Mouse (Mus musculus) spleen, postnatal 14 days (tissue): ENCODE results near the gene Gopc.
"Not testable (repeated sequence)": the region's sequence is repeated elsewhere in the genome, so short reads cannot be mapped to it uniquely, and the experiment has no call there.

Experiments
- DNase-seq, 2 experiments: peaks; one replicate each; pipeline ENCODE4 v3.0.0; 2021 to 2022; ENCODE audit warnings: low spot score in 2 of 2

The Gopc gene

GRCm38 (mm10) chr10:52387192-52387591 is 5.3 kb upstream of the Gopc start:
- no peak for DNase-seq

- DNase-seq = no peak
Observed at GRCm38 (mm10) chr10:52384823-52385610, 3.1 kb upstream of the Gopc start.

GRCm38 (mm10) chr10:52383522-52383921 is 1.6 kb upstream of the Gopc start:
- no peak for DNase-seq

- no peak for DNase-seq
Observed at GRCm38 (mm10) chr10:52383022-52383421, 1.1 kb upstream of the Gopc start.

- DNase-seq = no peak
Observed at GRCm38 (mm10) chr10:52381321-52381801, 563 bp downstream of the Gopc start.

GRCm38 (mm10) chr10:52377813-52378212 is 4.1 kb downstream of the Gopc start:
- no peak for DNase-seq

GRCm38 (mm10) chr10:52376422-52376821 is 5.5 kb downstream of the Gopc start:
- DNase-seq = no peak

GRCm38 (mm10) chr10:52374651-52375050 is 7.3 kb downstream of the Gopc start:
- DNase-seq = no peak

GRCm38 (mm10) chr10:52373834-52374233 is 8.1 kb downstream of the Gopc start:
- DNase-seq = peak in 1 of 2 experiments; percentile 54

- DNase-seq = no peak
Observed at GRCm38 (mm10) chr10:52368376-52368775, 13.5 kb downstream of the Gopc start.

- no peak for DNase-seq
Observed at GRCm38 (mm10) chr10:52360862-52361609, 20.9 kb downstream of the Gopc start.

- DNase-seq = no peak
Observed at GRCm38 (mm10) chr10:52360241-52360735, 21.6 kb downstream of the Gopc start.

GRCm38 (mm10) chr10:52358467-52358866 is 23.5 kb downstream of the Gopc start, which contains the start of gene Gm26741:
Gene Gm26741 (plus strand): TSS chr10:52358767.
- no peak for DNase-seq

- DNase-seq = no peak
Observed at GRCm38 (mm10) chr10:52353184-52353583, 28.7 kb downstream of the Gopc start.

GRCm38 (mm10) chr10:52343324-52343723 is 38.6 kb downstream of the Gopc start:
- DNase-seq = not testable (repeated sequence)

- DNase-seq = no peak
Observed at GRCm38 (mm10) chr10:52331007-52331406, 50.9 kb downstream of the Gopc start.

- DNase-seq = no peak
Observed at GRCm38 (mm10) chr10:52321918-52322317, 60.0 kb downstream of the Gopc start.

- no peak for DNase-seq
Observed at GRCm38 (mm10) chr10:52319506-52320286, 62.2 kb downstream of the Gopc start.

- DNase-seq = no peak
Observed at GRCm38 (mm10) chr10:52309196-52309595, 72.7 kb downstream of the Gopc start.

GRCm38 (mm10) chr10:52304574-52304973 is 77.3 kb downstream of the Gopc start:
- no peak for DNase-seq

- no peak for DNase-seq
Observed at GRCm38 (mm10) chr10:52302271-52302670, 79.7 kb downstream of the Gopc start.

- no peak for DNase-seq
Observed at GRCm38 (mm10) chr10:52301766-52302165, 80.2 kb downstream of the Gopc start.
